Mouse (Mus musculus): ENCODE results near the gene Mpped2. TPM values are rescaled to one million over a fixed set of nuclear protein-coding genes. Genes with fewer than 3 reads are reported as not detected.

Mpped2 gene
- not detected in 2 replicates for polyA plus RNA-seq (2012)

- TF ChIP-seq GATA1 (IDR thresholded peaks at IDR 0.05; ENCODE audit: low read length): no peak
Observed at GRCm38 (mm10) chr2:106692783-106693701, at the start of gene Mpped2. Mpped2 (plus strand) TSS chr2:106693269.

GRCm38 (mm10) chr2:106644782-106645181, 48.3 kb upstream of the Mpped2 start:
- no peak for TF ChIP-seq GATA1 (IDR thresholded peaks at IDR 0.05; ENCODE audit: low read length)

GRCm38 (mm10) chr2:106649686-106650570, 43.1 kb upstream of the Mpped2 start:
- no peak for TF ChIP-seq GATA1 (IDR thresholded peaks at IDR 0.05; ENCODE audit: low read length)

- no peak for TF ChIP-seq GATA1 (IDR thresholded peaks at IDR 0.05; ENCODE audit: low read length)
Observed at GRCm38 (mm10) chr2:106652151-106652550, 40.9 kb upstream of the Mpped2 start.

DNA sequence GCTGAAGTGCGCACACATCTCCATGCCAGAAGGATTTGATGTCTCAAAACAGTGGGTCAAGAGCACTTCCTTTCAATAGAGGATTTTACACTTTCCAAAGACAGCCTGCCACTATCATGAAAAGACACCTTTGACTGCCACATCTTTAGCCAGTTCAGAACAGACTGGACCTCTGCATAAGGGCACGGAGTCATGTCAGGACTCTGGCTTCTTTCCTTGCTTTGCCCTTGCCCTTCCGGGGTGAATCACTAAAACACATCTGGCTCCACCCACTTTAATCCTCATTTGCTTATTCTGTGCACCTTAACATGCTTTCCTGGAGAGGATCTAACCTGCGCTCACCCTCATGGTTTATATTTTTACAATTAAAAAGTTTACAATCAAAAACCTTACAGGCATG, 40.3 kb upstream of the Mpped2 start:
- TF ChIP-seq GATA1 (IDR thresholded peaks at IDR 0.05; ENCODE audit: low read length): no peak

DNA sequence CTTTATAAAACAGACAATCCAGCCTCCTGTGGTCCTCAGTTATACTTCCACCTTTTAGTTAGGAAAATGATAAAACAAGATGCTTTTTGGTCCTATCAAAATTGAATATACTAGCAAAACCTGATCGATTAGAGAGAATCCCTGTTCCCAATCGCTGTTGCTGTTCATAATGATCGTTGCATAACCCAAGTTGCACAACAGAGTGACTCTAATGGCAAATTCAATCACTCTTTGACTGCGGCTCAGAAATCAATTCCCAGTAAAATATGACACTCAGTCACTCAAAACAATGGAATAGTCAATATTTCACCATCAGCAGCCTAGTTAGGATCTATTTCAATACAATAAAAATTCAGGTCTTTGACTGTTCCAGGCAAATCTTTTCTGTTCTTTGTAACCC, 39.8 kb upstream of the Mpped2 start:
- TF ChIP-seq GATA1 (IDR thresholded peaks at IDR 0.05; ENCODE audit: low read length): no peak

GRCm38 (mm10) chr2:106655271-106655670, 37.8 kb upstream of the Mpped2 start:
- no peak for TF ChIP-seq GATA1 (IDR thresholded peaks at IDR 0.05; ENCODE audit: low read length)

GRCm38 (mm10) chr2:106665271-106665670, 27.8 kb upstream of the Mpped2 start:
- no peak for TF ChIP-seq GATA1 (IDR thresholded peaks at IDR 0.05; ENCODE audit: low read length)

DNA sequence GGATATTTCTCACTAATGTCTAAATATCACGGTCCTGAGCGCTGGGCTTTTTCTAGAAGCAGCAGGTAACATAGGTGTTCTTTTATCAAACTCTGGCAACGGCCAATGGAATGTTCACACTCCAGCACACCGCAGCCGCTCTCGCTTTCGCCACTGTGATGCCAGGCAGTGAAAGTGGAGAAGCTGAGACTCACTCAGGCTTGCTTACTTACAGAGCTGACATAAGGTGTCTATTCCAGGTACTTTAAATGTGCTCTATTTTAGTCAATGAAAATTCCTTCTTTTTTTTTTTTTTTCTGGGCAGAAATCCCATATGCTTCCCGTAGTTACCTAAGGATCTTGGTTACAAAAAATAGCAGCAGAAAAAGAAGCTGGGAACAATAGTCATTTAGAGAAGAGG, 18.8 kb upstream of the Mpped2 start:
- TF ChIP-seq GATA1 (IDR thresholded peaks at IDR 0.05; ENCODE audit: low read length): no peak

DNA sequence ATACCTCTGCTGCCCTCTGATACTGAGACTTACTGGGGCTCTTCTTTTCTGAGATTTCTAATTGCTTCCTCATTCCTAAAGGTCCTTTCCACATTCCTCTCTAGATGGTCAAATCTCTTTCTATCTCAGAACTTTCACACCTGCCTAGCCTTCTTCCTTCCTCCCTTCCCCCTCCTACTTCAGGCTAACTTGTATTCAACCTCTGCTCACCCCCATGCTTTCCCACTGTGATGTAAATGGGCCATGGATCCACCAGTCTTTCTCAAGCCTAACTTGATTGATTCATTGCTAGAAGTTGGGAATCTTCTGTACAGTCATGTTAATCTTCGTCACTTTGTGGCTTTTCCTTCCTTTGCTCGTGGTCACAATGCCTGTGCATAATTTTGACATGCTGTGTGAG, 15.6 kb upstream of the Mpped2 start:
- no peak for TF ChIP-seq GATA1 (IDR thresholded peaks at IDR 0.05; ENCODE audit: low read length)

DNA sequence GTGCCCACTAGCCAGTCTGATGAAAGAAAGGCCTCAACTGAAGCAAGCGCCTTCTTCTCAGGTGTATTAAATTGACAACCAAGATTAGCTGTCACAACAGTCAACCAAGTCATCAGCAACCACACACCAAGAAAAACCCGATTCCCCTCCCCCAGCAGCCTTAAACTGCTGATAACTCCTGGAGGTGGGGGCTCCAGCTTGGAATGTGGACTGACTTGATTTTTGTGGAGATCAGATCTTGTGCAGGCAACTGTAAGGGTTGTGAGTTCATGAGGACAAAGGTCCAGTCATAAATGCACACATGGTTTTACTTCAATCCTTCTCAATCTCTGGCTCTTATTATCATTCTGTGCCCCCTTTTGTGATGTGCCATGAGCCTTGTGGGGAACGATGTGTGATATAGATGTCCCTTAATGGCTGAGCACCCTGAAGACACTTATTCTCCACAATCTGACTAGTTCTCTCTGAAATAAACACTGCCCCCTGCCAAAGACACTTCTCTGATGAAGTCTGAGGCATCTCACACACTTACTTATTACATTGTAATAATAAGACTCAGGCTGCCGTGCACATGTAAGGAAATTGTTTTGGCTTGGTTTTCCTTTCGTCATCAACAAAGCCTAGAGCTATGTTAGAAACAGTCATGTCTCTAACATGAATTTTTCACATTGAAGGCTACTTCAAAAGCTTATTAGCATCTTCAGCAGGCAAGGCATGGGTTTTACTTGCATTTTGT, 13.2 kb upstream of the Mpped2 start:
- TF ChIP-seq GATA1 (IDR thresholded peaks at IDR 0.05; ENCODE audit: low read length): no peak

DNA sequence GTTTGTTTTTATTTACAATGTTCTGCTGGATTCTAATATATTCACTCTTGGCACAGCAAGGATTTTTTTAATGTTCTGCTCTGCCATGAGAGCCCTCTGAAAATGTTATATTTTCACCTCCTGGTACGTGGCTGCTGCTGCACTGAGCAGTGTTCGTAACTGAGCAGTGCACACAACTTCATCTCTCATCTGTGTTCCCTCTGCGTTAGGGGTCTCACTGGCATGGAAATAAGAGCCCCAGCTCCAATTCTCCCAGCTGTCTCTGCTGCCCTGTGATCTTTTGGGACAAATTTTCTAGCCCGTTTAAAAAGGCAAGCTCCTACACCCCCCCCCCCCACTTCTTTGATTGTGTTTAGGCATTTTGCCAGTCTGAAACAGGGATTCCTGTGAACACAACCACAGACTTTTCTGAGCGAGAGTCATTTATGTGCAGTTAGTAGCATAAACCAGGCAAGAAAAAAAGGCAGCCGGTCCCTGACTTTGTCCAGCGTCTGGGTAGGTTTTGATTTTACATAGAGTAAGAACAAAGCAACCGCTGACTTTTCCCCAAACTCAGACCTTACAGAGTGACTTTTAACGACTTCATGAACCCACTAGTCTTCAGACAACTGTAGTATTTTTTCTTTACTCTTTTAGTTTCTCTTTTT, 9.8 kb upstream of the Mpped2 start:
- no peak for TF ChIP-seq GATA1 (IDR thresholded peaks at IDR 0.05; ENCODE audit: low read length)

DNA sequence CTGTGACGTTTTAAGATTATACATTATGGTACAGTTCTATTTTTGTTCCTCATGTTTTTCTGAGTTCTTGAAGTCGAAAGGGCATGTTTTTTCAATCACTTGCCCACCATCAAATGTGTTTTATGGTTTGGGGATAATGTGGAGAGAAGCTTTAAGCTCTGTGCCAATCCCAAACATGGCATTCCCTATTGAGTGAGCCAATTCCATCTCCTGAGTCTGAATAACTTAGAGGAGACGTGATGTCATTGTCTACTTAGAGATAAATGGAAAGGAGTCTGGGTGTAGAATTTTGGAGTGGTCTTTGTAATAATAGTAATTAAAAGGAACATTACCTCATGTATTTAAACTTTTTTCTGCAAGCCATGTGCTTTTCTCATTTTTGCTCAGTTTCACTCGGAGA, 9.2 kb upstream of the Mpped2 start:
- TF ChIP-seq GATA1 (IDR thresholded peaks at IDR 0.05; ENCODE audit: low read length): no peak

- no peak for TF ChIP-seq GATA1 (IDR thresholded peaks at IDR 0.05; ENCODE audit: low read length)
Observed at GRCm38 (mm10) chr2:106691753-106692363, 1.2 kb upstream of the Mpped2 start.

GRCm38 (mm10) chr2:106692405-106692782, 675 bp upstream of the Mpped2 start:
- no peak for TF ChIP-seq GATA1 (IDR thresholded peaks at IDR 0.05; ENCODE audit: low read length)
